Mouse (Mus musculus) erythroblast, embryonic 14.5 days (primary cell): ENCODE data around the gene Gpr37l1.

ENCODE experiments used
- GATA1 ChIP-seq: IDR thresholded peaks from 2 replicates; pipeline ENCODE4 v1.6.1; 2012; ENCODE audit warnings: low read length, inconsistent platforms, mixed read lengths
- TAL1 ChIP-seq: IDR thresholded peaks from 3 replicates; pipeline ENCODE4 v1.6.1; 2012; ENCODE audit warnings: low read length, inconsistent platforms, mixed read lengths

DNA sequence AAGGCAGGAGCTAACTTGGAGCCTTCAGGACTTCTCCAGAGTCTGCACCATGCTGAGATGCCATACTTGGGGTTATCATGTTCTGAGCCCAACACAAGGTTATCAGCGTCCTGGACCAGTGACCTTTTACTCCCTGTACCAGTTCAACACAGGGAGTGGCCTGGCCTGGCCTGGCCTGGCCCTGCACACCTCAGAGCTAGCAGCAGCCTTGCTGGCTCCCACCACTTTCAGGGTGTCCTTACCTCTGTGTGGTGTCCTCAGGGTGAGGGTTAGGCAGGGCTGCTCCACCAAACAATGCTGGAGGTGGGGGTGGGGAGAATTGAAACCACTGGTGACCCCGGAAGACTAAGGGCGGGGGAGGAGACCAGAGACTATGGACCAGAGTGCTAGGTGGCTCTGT is 15.5 kb upstream of the Gpr37l1 start:
- no peak for TF ChIP-seq TAL1
- no peak for TF ChIP-seq GATA1
